Mouse (Mus musculus) left cerebral cortex, postnatal 10 days (tissue): Measurements from ENCODE around the gene Nat8f5. TPM values are rescaled to one million over a fixed set of nuclear protein-coding genes. Genes with fewer than 3 reads are reported as not detected.
A peak's percentile ranks its signal among the peaks of the same experiment; 100 is the strongest.
"Not testable (repeated sequence)": the region's sequence is repeated elsewhere in the genome, so short reads cannot be mapped to it uniquely, and the experiment has no call there.

Experiments used
- DNase-seq, 2 experiments: peaks; one replicate each; pipeline ENCODE4 v3.0.0; 2021 to 2022; ENCODE audit warnings: low spot score in 2 of 2, mixed read lengths in 1 of 2; ENCODE audit errors: extremely low spot score in 1 of 2
- intact Hi-C: fragments of 180-260 bp; cut with DNase I; formaldehyde crosslinking; loops from one replicate; pipeline ENCODE4 v1.15.1; 2025
- total RNA-seq, 2 experiments: library from RNA; stranded (reverse); gene quantifications; 2 replicates each; pipeline ENCODE4 v1.2.3; 2021

Gene Nat8f5
- total RNA-seq, 2 experiments from 2014 or later, result 0.73 to 1.4 TPM

- no peak for DNase-seq
- intact Hi-C loops, result no loop called here
Measured at GRCm38 (mm10) chr6:85838674-85839073, 17.9 kb upstream of the Nat8f5 start.

GRCm38 (mm10) chr6:85837307-85837706 lies 16.5 kb upstream of the Nat8f5 start:
- intact Hi-C loops, result not testable (repeated sequence)
- DNase-seq, result peak; percentile 32 to 75

GRCm38 (mm10) chr6:85836827-85837226 lies 16.1 kb upstream of the Nat8f5 start:
- intact Hi-C loops, result not testable (repeated sequence)
- peak; percentile 34 to 74 for DNase-seq

GRCm38 (mm10) chr6:85836098-85836497 lies 15.3 kb upstream of the Nat8f5 start:
- DNase-seq, result not testable (repeated sequence)

GRCm38 (mm10) chr6:85835104-85835503 lies 14.3 kb upstream of the Nat8f5 start:
- DNase-seq, intact Hi-C loops: not testable (repeated sequence)

More at GRCm38 (mm10) chr6:85836098-85836497, 15.3 kb upstream of the Nat8f5 start:
- intact Hi-C loops, result not testable (repeated sequence)

GRCm38 (mm10) chr6:85834504-85835100 lies 13.8 kb upstream of the Nat8f5 start:
- intact Hi-C loops, result loop anchor here (5.0 kb wide), 1 partner anchor 173 kb away; no protein-coding TSS in a partner anchor
- not testable (repeated sequence) for DNase-seq

GRCm38 (mm10) chr6:85831796-85832321 lies 11.1 kb upstream of the Nat8f5 start, which contains the start of gene Nat8:
Nat8 (minus strand) TSS chr6:85832082.
- intact Hi-C loops, result loop anchor here (5.0 kb wide), 1 partner anchor 175 kb away; no protein-coding TSS in a partner anchor
- no peak for DNase-seq

GRCm38 (mm10) chr6:85829462-85829861 lies 8.7 kb upstream of the Nat8f5 start:
- DNase-seq, result no peak
- intact Hi-C loops, result no loop called here

- DNase-seq, result no peak
- intact Hi-C loops, result no loop called here
Measured at GRCm38 (mm10) chr6:85825886-85826285, 5.1 kb upstream of the Nat8f5 start.

- intact Hi-C loops, result no loop called here
Measured at GRCm38 (mm10) chr6:85823382-85824090, 2.8 kb upstream of the Nat8f5 start.

GRCm38 (mm10) chr6:85822286-85822685 lies 1.5 kb upstream of the Nat8f5 start:
- DNase-seq, result no peak
- intact Hi-C loops, result no loop called here

More at GRCm38 (mm10) chr6:85823382-85824090, 2.8 kb upstream of the Nat8f5 start:
- no peak for DNase-seq

- intact Hi-C loops, result no loop called here
- no peak for DNase-seq
Measured at GRCm38 (mm10) chr6:85818338-85818737, 2.4 kb downstream of the Nat8f5 start.

GRCm38 (mm10) chr6:85813339-85813738 lies 7.4 kb downstream of the Nat8f5 start:
- no peak for DNase-seq
- intact Hi-C loops, result no loop called here

- intact Hi-C loops, DNase-seq: not testable (repeated sequence)
Measured at GRCm38 (mm10) chr6:85810942-85811537, 9.7 kb downstream of the Nat8f5 start.

- intact Hi-C loops, DNase-seq: not testable (repeated sequence)
Measured at GRCm38 (mm10) chr6:85810514-85810913, 10.3 kb downstream of the Nat8f5 start.

- intact Hi-C loops, DNase-seq: not testable (repeated sequence)
Measured at GRCm38 (mm10) chr6:85809784-85810183, 11.0 kb downstream of the Nat8f5 start.

- intact Hi-C loops, DNase-seq: not testable (repeated sequence)
Measured at GRCm38 (mm10) chr6:85803180-85803579, 17.6 kb downstream of the Nat8f5 start.
